Mouse (Mus musculus): Measurements from ENCODE around the gene Rgl2.

- no peak for TF ChIP-seq POLR2AphosphoS2 (IDR thresholded peaks at IDR 0.05; ENCODE audit: insufficient read length, low read depth)
- TF ChIP-seq POLR2A (IDR thresholded peaks at IDR 0.05; ENCODE audit: insufficient read length, low read depth): no peak
- no peak for TF ChIP-seq E2F4 (IDR thresholded peaks at IDR 0.05; ENCODE audit: insufficient read depth)
- no peak for TF ChIP-seq USF1 (IDR thresholded peaks at IDR 0.05; ENCODE audit: low read depth)
- no peak for TF ChIP-seq CEBPB (IDR thresholded peaks at IDR 0.05; ENCODE audit: insufficient read depth, poor library complexity, severe bottlenecking)
- TF ChIP-seq TCF12 (IDR thresholded peaks at IDR 0.05; ENCODE audit: insufficient read depth, poor library complexity, severe bottlenecking): no peak
- no peak for TF ChIP-seq TCF3 (IDR thresholded peaks at IDR 0.05; ENCODE audit: insufficient read length, low read depth)
- TF ChIP-seq MAX (IDR thresholded peaks at IDR 0.05; ENCODE audit: low read depth): no peak
- TF ChIP-seq SRF (IDR thresholded peaks at IDR 0.05; ENCODE audit: control insufficient read depth, insufficient read length, low read depth): no peak
- TF ChIP-seq MYOG (IDR thresholded peaks at IDR 0.05; ENCODE audit: control insufficient read depth in 1 of 3, insufficient read depth in 1 of 3, insufficient read length in 2 of 3, low read depth in 2 of 3): no peak
- TF ChIP-seq REST (IDR thresholded peaks at IDR 0.05; ENCODE audit: insufficient read depth, insufficient read length): no peak
Observed at GRCm38 (mm10) chr17:33911052-33911812, 18.1 kb upstream of the Rgl2 start.

All from myocyte (in vitro differentiated cells).